Mouse (Mus musculus) right cerebral cortex, postnatal 25 days (tissue): ENCODE data around the gene Gpr146.
"Not testable (repeated sequence)": the region's sequence is repeated elsewhere in the genome, so short reads cannot be mapped to it uniquely, and the experiment has no call there.

ENCODE experiments used
- DNase-seq: peaks from one replicate; pipeline ENCODE4 v3.0.0; 2022

The Gpr146 gene

GRCm38 (mm10) chr5:139383234-139383633, 5.7 kb downstream of the Gpr146 start:
- no peak for DNase-seq

GRCm38 (mm10) chr5:139384531-139384930, 7.0 kb downstream of the Gpr146 start:
- no peak for DNase-seq

DNA sequence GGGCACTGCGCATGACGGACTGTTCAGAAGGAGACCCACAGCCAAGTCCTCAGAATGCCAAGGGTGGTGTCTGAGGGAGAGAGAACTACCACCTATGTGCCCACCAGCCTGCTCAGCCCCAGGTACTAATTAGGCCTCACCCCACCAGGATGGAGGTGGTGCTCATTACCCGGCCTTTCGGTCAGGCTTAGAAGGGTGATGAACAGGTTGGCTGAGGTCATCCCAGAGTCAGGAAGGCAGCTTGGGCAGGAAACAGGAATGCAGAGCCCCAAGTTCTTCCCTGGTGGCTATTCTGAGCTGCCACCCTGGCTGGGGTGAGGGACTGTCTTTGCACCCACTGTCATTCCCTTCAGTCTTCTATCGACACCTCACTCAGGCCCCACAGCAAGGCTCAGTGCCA, 8.6 kb downstream of the Gpr146 start:
- DNase-seq, result no peak

- DNase-seq, result no peak
Measured at GRCm38 (mm10) chr5:139387329-139388194, 10.1 kb downstream of the Gpr146 start.

- DNase-seq, result no peak
Measured at GRCm38 (mm10) chr5:139388195-139388570, 10.7 kb downstream of the Gpr146 start.

- no peak for DNase-seq
Measured at GRCm38 (mm10) chr5:139388694-139389675, 11.5 kb downstream of the Gpr146 start.

DNA sequence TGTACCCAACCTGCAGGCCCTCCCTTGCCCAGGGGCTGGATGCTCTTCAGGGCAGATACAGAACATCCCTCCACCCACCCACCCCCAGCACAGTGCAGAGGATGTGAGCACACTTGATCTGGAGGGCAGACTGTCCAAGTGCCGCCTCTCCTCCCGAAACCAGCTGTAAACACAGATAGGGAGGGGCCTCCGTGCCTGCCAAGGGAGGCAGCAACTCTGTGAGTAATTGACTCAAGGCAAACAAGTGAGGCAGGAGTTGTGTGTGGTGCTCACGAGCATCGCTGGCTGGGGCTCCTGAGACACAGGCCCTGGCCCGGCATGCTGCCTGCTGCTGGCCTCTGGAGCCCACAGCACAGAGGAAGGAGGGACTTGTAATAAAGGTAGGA, 12.2 kb downstream of the Gpr146 start:
- DNase-seq, result peak; percentile 56

- not testable (repeated sequence) for DNase-seq
Measured at GRCm38 (mm10) chr5:139390324-139391119, 13.0 kb downstream of the Gpr146 start.

DNA sequence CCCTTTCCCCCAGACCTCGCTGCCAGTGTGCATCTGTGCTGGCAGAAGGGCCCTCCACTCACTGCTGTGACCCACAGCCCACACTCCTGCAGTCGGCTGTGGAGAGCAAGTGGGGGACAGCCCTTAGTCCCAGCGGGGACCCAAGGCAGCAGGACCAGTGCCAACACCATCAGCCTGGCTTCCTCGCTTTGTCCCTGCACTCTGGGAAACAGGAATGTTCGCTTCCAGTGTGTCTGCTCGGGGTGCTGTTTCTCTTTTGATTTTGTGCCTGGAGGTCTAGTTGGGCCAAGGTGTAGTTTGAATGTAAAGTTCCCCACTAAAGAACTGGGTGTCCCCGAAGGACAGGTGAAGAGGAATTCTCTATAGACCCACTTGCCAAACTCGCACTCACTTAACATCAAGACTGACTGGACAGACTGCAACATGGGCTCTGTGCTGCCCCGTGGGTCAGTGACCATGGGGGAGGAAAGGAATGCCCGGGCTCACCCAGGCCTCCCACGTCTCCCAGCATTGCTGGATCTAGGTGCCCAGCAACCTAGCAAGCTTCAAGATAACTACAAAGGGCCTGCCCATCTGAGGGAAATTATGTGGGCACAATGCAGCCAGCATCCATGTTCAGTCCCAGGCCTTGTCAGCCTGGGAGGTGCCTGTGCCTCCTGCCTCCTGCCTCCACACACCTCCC, 14.0 kb downstream of the Gpr146 start:
- DNase-seq, result no peak

GRCm38 (mm10) chr5:139392219-139393196, 15.0 kb downstream of the Gpr146 start:
- DNase-seq, result no peak

- DNase-seq, result no peak
Measured at GRCm38 (mm10) chr5:139393197-139393588, 15.7 kb downstream of the Gpr146 start.

- no peak for DNase-seq
Measured at GRCm38 (mm10) chr5:139394399-139394798, 16.9 kb downstream of the Gpr146 start.

DNA sequence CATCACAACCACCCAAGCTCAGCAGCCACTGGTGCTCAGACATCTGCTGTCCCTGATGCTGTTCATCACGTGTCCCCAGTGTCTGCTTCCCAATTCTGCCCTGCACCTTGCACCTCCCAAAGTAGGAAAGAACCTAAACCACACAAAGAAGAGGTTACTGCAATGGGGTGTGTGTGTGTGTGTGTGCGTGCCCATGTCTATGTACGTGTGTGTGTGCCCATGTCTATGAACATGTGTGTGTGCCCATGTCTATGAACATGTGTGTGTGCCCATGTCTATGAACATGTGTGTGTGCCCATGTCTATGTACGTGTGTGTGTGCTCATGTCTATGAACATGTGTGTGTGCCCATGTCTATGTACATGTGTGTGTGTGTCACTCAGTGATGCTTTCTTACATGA, 18.0 kb downstream of the Gpr146 start:
- DNase-seq, result no peak

DNA sequence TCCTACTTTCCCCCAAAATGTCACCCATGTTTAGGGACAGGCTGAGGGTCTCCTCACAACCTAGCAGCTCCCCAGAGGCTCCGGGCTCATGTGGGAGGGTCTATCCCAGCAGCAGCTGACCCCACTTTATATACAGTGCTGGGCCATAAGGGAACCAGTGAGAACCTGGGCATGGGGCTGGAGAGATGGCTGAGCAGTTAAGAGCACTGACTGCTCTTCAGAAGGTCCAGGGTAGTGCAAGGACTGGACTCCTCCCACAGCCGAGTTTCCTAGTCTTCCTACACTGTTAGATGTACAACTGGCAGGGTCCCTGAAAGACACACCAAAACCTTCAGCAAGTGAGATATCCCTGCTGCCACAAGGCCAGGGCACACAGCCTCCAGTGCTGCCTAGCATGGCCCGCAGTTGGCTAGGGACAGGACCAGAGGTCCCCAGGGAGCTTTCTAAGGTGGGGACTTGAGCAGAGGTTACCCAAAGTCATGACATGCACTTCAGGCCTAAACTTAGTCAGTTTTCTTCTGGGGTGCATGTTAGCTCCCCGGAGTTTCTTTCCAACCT, 19.9 kb downstream of the Gpr146 start:
- DNase-seq, result no peak

DNA sequence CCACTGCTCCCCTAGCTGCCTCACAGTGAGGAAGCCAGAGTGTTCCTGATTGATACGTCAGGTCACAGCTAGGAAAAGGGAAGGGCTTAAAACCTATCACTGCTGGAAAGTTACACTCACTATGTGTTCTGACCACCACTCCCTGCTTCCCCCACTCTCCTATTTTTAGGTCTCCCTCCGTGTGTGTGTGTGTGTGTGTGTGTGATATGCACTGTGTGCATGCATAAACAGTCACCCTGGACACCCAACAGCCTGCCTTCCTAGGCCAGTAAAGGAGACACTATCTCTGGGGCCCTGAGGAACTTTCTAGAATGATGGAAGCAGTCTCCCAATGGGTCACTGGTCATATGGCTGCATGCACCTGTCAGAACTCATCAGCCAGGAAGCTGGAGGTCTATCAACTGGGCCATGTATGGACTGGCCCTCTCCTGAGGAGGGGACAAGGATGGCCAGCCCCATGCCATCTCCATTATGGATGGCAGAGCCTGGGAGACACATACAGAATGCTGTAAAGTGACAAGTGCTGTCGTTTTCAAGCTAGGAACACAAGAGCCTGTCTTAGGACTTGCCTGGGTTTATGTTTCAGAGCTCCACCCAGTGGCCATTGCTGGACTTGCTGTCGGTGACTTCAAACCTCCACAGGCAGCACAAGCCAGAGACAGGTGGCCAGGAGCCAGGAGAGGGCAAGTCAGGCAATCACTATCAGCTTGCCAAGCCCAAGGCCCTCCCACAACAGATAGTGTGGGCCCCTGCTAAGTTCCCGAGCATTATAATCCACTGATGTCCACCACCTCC, 20.7 kb downstream of the Gpr146 start:
- DNase-seq, result peak; percentile 88

- DNase-seq, result no peak
Measured at GRCm38 (mm10) chr5:139398786-139399185, 21.3 kb downstream of the Gpr146 start.

- no peak for DNase-seq
Measured at GRCm38 (mm10) chr5:139399991-139400390, 22.5 kb downstream of the Gpr146 start.

- no peak for DNase-seq
Measured at GRCm38 (mm10) chr5:139402106-139402505, 24.6 kb downstream of the Gpr146 start.

GRCm38 (mm10) chr5:139403692-139404260, 26.3 kb downstream of the Gpr146 start:
- DNase-seq, result no peak
